Comparison of ENCODE assay signal across 14 mouse cellular contexts in the genomic region with DNA sequence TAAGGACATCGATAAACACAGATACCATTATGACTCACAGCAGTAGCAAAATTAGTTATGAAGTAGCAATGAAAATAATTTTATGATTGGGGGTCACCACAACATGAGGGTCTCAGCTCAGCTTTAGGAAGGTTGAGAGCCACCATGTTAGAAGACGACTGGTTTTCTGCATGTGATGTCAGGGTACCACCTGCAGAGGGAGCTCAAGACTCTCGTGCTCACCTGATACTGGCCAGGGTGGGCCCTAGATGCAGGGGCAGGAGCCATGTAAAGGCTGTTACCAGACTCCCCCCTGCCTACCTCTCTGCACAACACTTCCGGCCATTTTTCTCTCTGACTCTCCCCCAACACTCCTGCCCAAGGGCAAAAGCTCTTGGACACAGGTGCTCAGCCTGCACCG. TPM values are rescaled to one million over a fixed set of nuclear protein-coding genes. Genes with fewer than 3 reads are reported as not detected.
DNase-seq lines count a peak whose midpoint lies in the region; ATAC-seq and TF ChIP-seq lines count a peak whose summit lies in the region.
"Had no signal": no experiment of that assay in that cellular context is flagged by ENCODE, and none has a peak within 500 bp of the region (broad histone marks: within the 10 kb centered on the region; RNA-seq: fewer than 3 reads in every experiment).

No protein-coding gene starts in this region.

- H3K9ac ChIP-seq in heart, adult 2 months (ENCODE audit: low read depth, low read length) = no peak overlapping the region
- H3K9ac ChIP-seq in heart, embryonic 11.5 days (ENCODE audit: low read depth, low read length) = no peak overlapping the region
- H3K9ac ChIP-seq in lung, postnatal 0 days (replicated peaks; ENCODE audit: low read depth) = no peak overlapping the region
- no peak overlapping the region for H3K9ac ChIP-seq in MEL (ENCODE audit: control insufficient read depth, low read depth, low read length, poor library complexity, severe bottlenecking)
- no peak overlapping the region for H3K9ac ChIP-seq in stomach, postnatal 0 days (ENCODE audit: low read length)
- H3K9ac ChIP-seq: embryonic facial prominence, embryonic 15.5 days; forebrain, postnatal 0 days; heart, embryonic 13.5 days; limb, embryonic 12.5 days had no signal

- H3K4me1 ChIP-seq in heart, adult 2 months (ENCODE audit: control insufficient read depth, insufficient read depth, low read length) = peaks cover 8% of the 10 kb centered on the region
- peaks cover 6% of the 10 kb centered on the region for H3K4me1 ChIP-seq in heart, embryonic 11.5 days (ENCODE audit: control insufficient read depth, insufficient read depth, low read length)
- no peaks in the 10 kb centered on the region for H3K4me1 ChIP-seq in lung, postnatal 0 days (ENCODE audit: insufficient read depth, low read depth, low read length)
- no peaks in the 10 kb centered on the region for H3K4me1 ChIP-seq in MEL (ENCODE audit: control insufficient read depth in 1 of 2, insufficient read depth in 2 of 2, low read length in 2 of 2)
- H3K4me1 ChIP-seq in stomach, postnatal 0 days (replicated peaks; ENCODE audit: control insufficient read depth, insufficient read depth) = no peaks in the 10 kb centered on the region

- no peak for TF ChIP-seq POLR2A in heart, adult 2 months (IDR thresholded peaks at IDR 0.05; ENCODE audit: insufficient read depth, low read depth, low read length)
- no peak for TF ChIP-seq POLR2A in MEL (IDR thresholded peaks at IDR 0.05; ENCODE audit: control insufficient read depth in 1 of 2, insufficient read depth in 1 of 2, low read depth in 1 of 2, low read length in 2 of 2, poor library complexity in 1 of 2)

- no peak overlapping the region for H3K4me2 ChIP-seq in heart, embryonic 11.5 days
- no peak overlapping the region for H3K4me2 ChIP-seq in lung, postnatal 0 days (replicated peaks; ENCODE audit: low read depth, low read length)
- H3K4me2 ChIP-seq in stomach, postnatal 0 days (replicated peaks; ENCODE audit: low read depth) = no peak overlapping the region
- H3K4me2 ChIP-seq: embryonic facial prominence, embryonic 15.5 days; heart, embryonic 13.5 days; limb, embryonic 12.5 days had no signal

- TF ChIP-seq CTCF in heart, adult 2 months (IDR thresholded peaks at IDR 0.05) = peak; percentile 69
- peak; percentile 30; the same call in 1 of the 2 replicates for TF ChIP-seq CTCF in lung, postnatal 0 days (IDR thresholded peaks at IDR 0.05)
- peak; percentile 45 to 57 (median 47) for TF ChIP-seq CTCF in MEL (IDR thresholded peaks at IDR 0.05 in 2 of 3, conservative IDR thresholded peaks at IDR 0.05 in 1 of 3; ENCODE audit: control insufficient read depth in 1 of 3, insufficient read depth in 1 of 3, low read depth in 2 of 3, low read length in 3 of 3, poor library complexity in 1 of 3, severe bottlenecking in 1 of 3)
- TF ChIP-seq CTCF in stomach, postnatal 0 days (IDR thresholded peaks at IDR 0.05; ENCODE audit: low read depth) = peak; percentile 24; the same call in 1 of the 2 replicates

- WGBS in heart, adult 2 months = 53% methylated on average over 5 of the region's 5 CpGs
- 49% methylated on average over 5 of the region's 5 CpGs for WGBS in heart, embryonic 11.5 days (ENCODE audit: insufficient replicate concordance)
- WGBS in lung, postnatal 0 days = 55% methylated on average over 5 of the region's 5 CpGs
- 60% methylated on average over 5 of the region's 5 CpGs for WGBS in stomach, postnatal 0 days

- no peak for TF ChIP-seq EP300 in heart, adult 2 months (IDR thresholded peaks at IDR 0.05; ENCODE audit: insufficient read depth, low read depth, low read length)
- no peak for TF ChIP-seq EP300 in lung, postnatal 0 days (IDR thresholded peaks at IDR 0.05)
- TF ChIP-seq EP300 in MEL (IDR thresholded peaks at IDR 0.05; ENCODE audit: low read depth in 1 of 2, low read length in 2 of 2) = no peak
- no peak for TF ChIP-seq EP300 in stomach, postnatal 0 days (optimal IDR thresholded peaks at IDR 0.05)

- no peaks in the 10 kb centered on the region for H3K9me3 ChIP-seq in heart, embryonic 11.5 days (replicated peaks; ENCODE audit: control insufficient read depth, low read length)
- no peaks in the 10 kb centered on the region for H3K9me3 ChIP-seq in lung, postnatal 0 days (ENCODE audit: low read length)
- H3K9me3 ChIP-seq in MEL (replicated peaks; ENCODE audit: insufficient read depth, low read length) = no peaks in the 10 kb centered on the region
- H3K9me3 ChIP-seq in stomach, postnatal 0 days (ENCODE audit: control insufficient read depth, low read length) = no peaks in the 10 kb centered on the region
- H3K9me3 ChIP-seq: embryonic facial prominence, embryonic 15.5 days; heart, embryonic 13.5 days; limb, embryonic 12.5 days had no signal

- H3K4me3 ChIP-seq in heart, adult 2 months = no peak overlapping the region
- H3K4me3 ChIP-seq in heart, embryonic 11.5 days (ENCODE audit: low read depth, low read length) = no peak overlapping the region
- no peak overlapping the region for H3K4me3 ChIP-seq in lung, postnatal 0 days (ENCODE audit: low read depth, low read length)
- no peak overlapping the region for H3K4me3 ChIP-seq in MEL (ENCODE audit: control insufficient read depth in 1 of 2, insufficient read depth in 1 of 2, low read depth in 2 of 2, low read length in 2 of 2)
- no peak overlapping the region for H3K4me3 ChIP-seq in stomach, postnatal 0 days (ENCODE audit: low read depth, low read length)
- H3K4me3 ChIP-seq: embryonic facial prominence, embryonic 15.5 days; heart, embryonic 13.5 days; limb, embryonic 12.5 days had no signal

- DNase-seq in heart, adult 2 months = no peak
- no peak for DNase-seq in lung, postnatal 0 days (ENCODE audit: low spot score)
- no peak for DNase-seq in lung, adult 18-20 months
- DNase-seq in MEL (ENCODE audit: low read depth, low spot score) = peak; percentile 30
- DNase-seq in stomach, postnatal 0 days (ENCODE audit: low spot score) = no peak
- DNase-seq in cerebellum, postnatal 4 days (ENCODE audit: low spot score in 2 of 2) = no peak
- DNase-seq in cerebellum, postnatal 14 days = no peak
- DNase-seq: adrenal gland, postnatal 14 days; cerebellum, adult 8-10 months; forebrain, postnatal 0 days had no signal

- ATAC-seq in heart, embryonic 11.5 days (replicated peaks; ENCODE audit: insufficient number of reproducible peaks, low FRiP score, low TSS enrichment) = no peak
- no peak for ATAC-seq in lung, postnatal 0 days
- ATAC-seq in stomach, postnatal 0 days (ENCODE audit: low FRiP score, low TSS enrichment) = no peak
- ATAC-seq: forebrain, postnatal 0 days had no signal

- peak; percentile 20 for TF ChIP-seq RAD21 in MEL (IDR thresholded peaks at IDR 0.05; ENCODE audit: low read depth, low read length)

- no peaks in the 10 kb centered on the region for H3K27me3 ChIP-seq in heart, adult 2 months (ENCODE audit: control insufficient read depth, insufficient read depth, low read length)
- H3K27me3 ChIP-seq in heart, embryonic 11.5 days (ENCODE audit: control insufficient read depth, insufficient read depth, low read length) = no peaks in the 10 kb centered on the region
- no peaks in the 10 kb centered on the region for H3K27me3 ChIP-seq in lung, postnatal 0 days (replicated peaks; ENCODE audit: insufficient read depth, low read length)
- peaks cover 0 to 4% of the 10 kb centered on the region in 2 experiments; a peak in 2 of 4 replicates for H3K27me3 ChIP-seq in MEL (ENCODE audit: control insufficient read depth in 1 of 2, insufficient read depth in 2 of 2, low read length in 2 of 2)
- H3K27me3 ChIP-seq in stomach, postnatal 0 days (ENCODE audit: control insufficient read depth, insufficient read depth, low read length) = no peaks in the 10 kb centered on the region
- H3K27me3 ChIP-seq: embryonic facial prominence, embryonic 15.5 days; heart, embryonic 13.5 days; limb, embryonic 12.5 days had no signal

- intact Hi-C loops in heart, adult 2 months (cut with DNase I) = no loop called here

- H3K27ac ChIP-seq in heart, adult 2 months = no peak overlapping the region; the same call in 1 of the 2 replicates
- H3K27ac ChIP-seq in heart, embryonic 11.5 days (ENCODE audit: low read depth, low read length) = no peak overlapping the region
- no peak overlapping the region for H3K27ac ChIP-seq in lung, postnatal 0 days (ENCODE audit: low read length)
- H3K27ac ChIP-seq in MEL (ENCODE audit: control insufficient read depth, low read depth, low read length) = no peak overlapping the region
- H3K27ac ChIP-seq in stomach, postnatal 0 days (replicated peaks) = no peak overlapping the region
- H3K27ac ChIP-seq: embryonic facial prominence, embryonic 15.5 days; heart, embryonic 13.5 days; limb, embryonic 12.5 days had no signal

- H3K79me2 ChIP-seq in heart, adult 2 months (replicated peaks; ENCODE audit: control insufficient read depth, insufficient read depth, low read length) = no peaks in the 10 kb centered on the region
- no peaks in the 10 kb centered on the region for H3K79me2 ChIP-seq in MEL (ENCODE audit: control insufficient read depth, insufficient read depth, low read length, poor library complexity)

- peaks cover 6% of the 10 kb centered on the region for H3K36me3 ChIP-seq in heart, adult 2 months (ENCODE audit: control insufficient read depth, insufficient read depth, low read length)
- H3K36me3 ChIP-seq in heart, embryonic 11.5 days (ENCODE audit: control insufficient read depth, insufficient read depth, low read length) = no peaks in the 10 kb centered on the region
- no peaks in the 10 kb centered on the region for H3K36me3 ChIP-seq in lung, postnatal 0 days (ENCODE audit: insufficient read depth, low read length)
- no peaks in the 10 kb centered on the region for H3K36me3 ChIP-seq in MEL (ENCODE audit: control insufficient read depth in 1 of 2, insufficient read depth in 2 of 2, low read length in 2 of 2)
- no peaks in the 10 kb centered on the region for H3K36me3 ChIP-seq in stomach, postnatal 0 days (ENCODE audit: control insufficient read depth, insufficient read depth, low read length)
- H3K36me3 ChIP-seq: embryonic facial prominence, embryonic 15.5 days; heart, embryonic 13.5 days; limb, embryonic 12.5 days had no signal

RNA-seq across cellular contexts. Expression of a gene that starts 11.2 kb away (rescaled TPM):
- 1 to 10 TPM; 7.9 to 9.3 TPM for total RNA-seq in heart, adult 2 months (2021)
- 15.1 and 20.5 TPM in 2 replicates for polyA plus RNA-seq in heart, adult 2 months (2012; rRNA removed)
- polyA plus RNA-seq in heart, embryonic 11.5 days (2014; fragmentation: Nextera tagmentation; extraction: Ambion mirVana) = not detected in 2 replicates
- polyA plus RNA-seq in lung, postnatal 0 days (2015; fragmentation: Nextera tagmentation; extraction: Ambion mirVana) = 0.39 and 0.48 TPM in 2 replicates
- total RNA-seq in MEL (2012; rRNA removed) = not detected in 2 replicates
- polyA plus RNA-seq in MEL (2012; ENCODE audit: insufficient read depth in 1 of 2, insufficient read length in 2 of 2, low read depth in 1 of 2, low replicate concordance in 2 of 2, missing spikeins in 1 of 2) = not detected
- not detected in 2 replicates for polyA plus RNA-seq in stomach, postnatal 0 days (2015; fragmentation: Nextera tagmentation; extraction: Ambion mirVana)
- total RNA-seq: adrenal gland, postnatal 14 days had no signal
- polyA plus RNA-seq: embryonic facial prominence, embryonic 15.5 days; heart, embryonic 13.5 days; limb, embryonic 12.5 days had no signal

RNA-seq across cellular contexts. Expression of a gene that starts 31.2 kb away (rescaled TPM):
- 100 to 1,000 TPM; 160 to 171 TPM for total RNA-seq in heart, adult 2 months (2021)
- polyA plus RNA-seq in heart, adult 2 months (2012; rRNA removed) = 96.8 and 110 TPM in 2 replicates
- polyA plus RNA-seq in heart, embryonic 11.5 days (2014; fragmentation: Nextera tagmentation; extraction: Ambion mirVana) = 3.8 and 5.7 TPM in 2 replicates
- 7.3 and 9.0 TPM in 2 replicates for polyA plus RNA-seq in lung, postnatal 0 days (2015; fragmentation: Nextera tagmentation; extraction: Ambion mirVana)
- total RNA-seq in MEL (2012; rRNA removed) = 1.2 and 1.7 TPM in 2 replicates
- polyA plus RNA-seq in MEL (2012; ENCODE audit: insufficient read depth in 1 of 2, insufficient read length in 2 of 2, low read depth in 1 of 2, low replicate concordance in 2 of 2, missing spikeins in 1 of 2) = 1 to 10 TPM in 1 of 2 experiments, not detected in 1; 3.9 TPM
- polyA plus RNA-seq in stomach, postnatal 0 days (2015; fragmentation: Nextera tagmentation; extraction: Ambion mirVana) = 1.6 and 1.8 TPM in 2 replicates

Comparison
In these comparisons a context has a peak if more than half of its experiments do, and no peak if none do; other contexts are left out.
1. RNA of a gene that starts 11.2 kb away (polyA plus RNA-seq): 15.1 to 20.5 TPM in heart, adult 2 months; 0.39 to 0.48 TPM in lung, postnatal 0 days, not detected in stomach, postnatal 0 days, not detected in heart, embryonic 11.5 days and not detected in MEL; every median in the first group is over 10 times any median in the second.
2. Peak in every context shown above with its lines, with median percentiles within 50 percentile points of each other: CTCF ChIP-seq.